Mouse (Mus musculus) lung, postnatal 25 days (tissue): ENCODE measurements around the gene Gm20388.

Source experiments
- DNase-seq: peaks from one replicate; pipeline ENCODE4 v3.0.0; 2022; ENCODE audit warnings: low spot score

Gm20388 gene

DNA sequence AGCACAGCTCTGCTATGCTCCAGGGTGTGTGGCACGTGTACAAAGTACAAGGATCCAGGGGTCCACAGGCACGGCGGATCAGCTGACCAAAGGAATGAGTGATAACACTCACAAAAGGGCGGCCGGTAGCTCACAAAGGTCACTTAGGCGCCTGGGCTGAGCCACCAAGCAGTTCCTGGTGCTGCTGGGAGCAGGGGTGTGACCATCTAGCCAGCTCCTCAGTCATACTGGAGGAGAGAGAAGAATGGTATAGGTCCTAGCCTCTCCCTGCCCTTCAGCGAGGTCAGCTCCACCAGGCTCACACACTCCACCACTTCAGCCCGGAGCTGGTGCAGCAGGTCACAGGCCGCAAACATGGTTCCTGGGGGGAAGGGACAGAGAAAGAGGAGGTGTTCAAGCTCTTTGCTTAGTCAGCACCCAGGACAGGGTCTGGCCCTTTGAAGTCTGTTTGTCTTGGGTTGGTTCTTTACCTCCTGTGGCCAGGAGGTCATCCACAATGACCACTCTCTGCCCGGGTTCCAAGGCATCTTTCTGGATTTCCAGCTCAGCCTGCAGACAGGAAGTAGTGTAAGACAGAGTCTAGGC lies 2664.1 kb downstream of the Gm20388 start:
- no peak for DNase-seq

DNA sequence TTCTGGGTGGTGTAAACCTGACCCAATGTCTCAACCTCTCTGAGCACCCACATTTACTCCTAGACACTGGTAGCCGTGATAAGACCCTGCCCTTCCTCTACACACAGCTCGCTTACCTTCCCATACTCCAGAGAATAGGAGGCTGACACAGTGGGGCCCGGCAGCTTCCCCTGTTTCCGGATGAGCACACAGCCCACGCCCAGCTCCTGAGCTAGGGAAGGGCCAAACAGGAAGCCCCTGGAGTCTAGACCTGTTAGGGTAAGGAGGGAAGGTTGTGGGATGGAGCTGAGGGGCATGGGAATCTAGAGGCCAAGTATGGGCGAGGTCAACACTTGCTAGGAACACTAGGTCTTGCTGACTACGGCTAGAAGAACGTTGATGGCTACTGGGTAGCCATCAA lies 2664.6 kb downstream of the Gm20388 start:
- no peak for DNase-seq

DNA sequence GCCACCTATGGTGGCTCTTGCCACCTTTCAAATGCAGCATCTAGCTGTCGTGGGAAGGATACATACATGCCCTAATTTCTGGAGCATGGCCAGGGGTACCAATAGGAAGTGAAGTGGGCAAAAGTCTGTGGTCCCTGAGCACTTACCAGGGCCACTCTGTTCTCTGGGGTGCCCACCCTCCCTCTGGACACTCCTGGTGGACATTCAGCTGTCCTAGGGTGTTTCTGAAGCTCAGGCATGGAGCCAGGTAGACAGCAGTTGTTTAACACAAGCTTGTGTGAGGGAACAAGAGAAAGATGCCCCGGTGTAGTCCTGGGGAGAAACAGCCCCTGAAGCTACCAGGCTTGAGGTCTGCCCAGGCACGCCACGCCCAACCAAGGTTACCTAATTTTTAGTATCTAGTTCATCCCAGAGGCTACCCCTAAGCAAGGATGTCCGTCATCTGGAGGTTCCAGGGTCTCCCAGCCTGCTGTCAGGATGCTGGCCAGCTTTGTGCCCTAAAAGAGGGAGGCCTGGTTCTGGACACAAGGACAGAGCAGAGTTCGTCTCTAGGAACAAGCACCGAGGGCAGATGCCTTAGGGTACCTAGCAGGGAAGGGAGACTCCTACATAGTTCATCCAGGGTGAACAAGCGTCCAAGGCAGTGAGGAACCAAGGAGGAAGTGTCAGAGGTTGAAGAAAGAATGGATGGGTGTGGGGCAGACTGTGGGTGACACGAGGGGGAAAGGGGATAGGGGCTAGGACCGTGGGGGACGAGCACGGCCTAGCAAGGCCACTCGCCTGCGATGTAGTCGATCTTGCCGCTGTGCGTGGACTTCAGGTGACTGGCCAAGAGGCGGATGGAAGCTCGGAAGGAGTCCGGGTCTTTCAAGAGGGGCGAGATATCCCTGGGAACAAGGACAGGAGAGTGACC lies 2665.3 kb downstream of the Gm20388 start:
- DNase-seq = no peak

DNA sequence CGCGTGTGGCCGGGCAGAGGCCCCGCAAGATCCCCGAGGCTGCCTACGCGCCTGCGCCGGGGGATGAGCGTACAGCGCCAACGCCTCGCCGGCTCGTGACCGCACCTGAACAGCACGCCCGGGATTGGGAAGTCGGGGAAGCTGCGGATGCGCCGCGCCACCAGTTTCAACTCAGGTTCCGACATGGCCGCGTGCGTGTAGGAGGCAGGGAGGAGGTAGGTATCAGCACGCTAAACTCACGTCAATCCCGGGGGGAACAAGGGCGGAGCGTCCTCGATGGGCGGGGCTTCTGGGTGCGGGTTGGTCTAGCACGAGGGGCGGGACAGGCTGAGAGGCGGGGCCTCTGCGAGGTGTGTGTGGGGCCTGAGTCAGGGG lies 2666.0 kb downstream of the Gm20388 start, which contains the start of gene Aprt:
Gene Aprt (minus strand): TSS at position 262 of the 375 bp plus-strand sequence.
- peak; percentile 96 for DNase-seq

DNA sequence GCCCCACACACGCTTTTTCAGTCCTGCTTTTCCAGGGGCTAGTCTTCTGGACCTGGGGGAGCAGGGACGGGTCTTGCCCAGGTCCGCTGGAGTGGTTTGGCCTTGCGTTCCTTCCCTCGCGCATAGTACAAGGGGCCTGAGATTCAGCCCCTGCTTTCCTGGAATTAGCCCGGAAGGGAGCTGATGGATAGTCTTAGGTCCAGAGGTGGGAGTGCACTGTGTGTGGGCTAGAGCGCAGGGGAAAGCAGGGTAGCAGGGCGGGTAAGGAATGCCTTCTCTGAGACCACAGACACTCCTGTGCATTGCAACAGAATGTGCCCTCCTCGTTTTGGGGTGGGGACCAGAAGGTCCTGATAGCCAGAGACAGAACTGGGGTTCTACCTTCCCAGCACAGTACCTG lies 2666.5 kb downstream of the Gm20388 start:
- DNase-seq = no peak

DNA sequence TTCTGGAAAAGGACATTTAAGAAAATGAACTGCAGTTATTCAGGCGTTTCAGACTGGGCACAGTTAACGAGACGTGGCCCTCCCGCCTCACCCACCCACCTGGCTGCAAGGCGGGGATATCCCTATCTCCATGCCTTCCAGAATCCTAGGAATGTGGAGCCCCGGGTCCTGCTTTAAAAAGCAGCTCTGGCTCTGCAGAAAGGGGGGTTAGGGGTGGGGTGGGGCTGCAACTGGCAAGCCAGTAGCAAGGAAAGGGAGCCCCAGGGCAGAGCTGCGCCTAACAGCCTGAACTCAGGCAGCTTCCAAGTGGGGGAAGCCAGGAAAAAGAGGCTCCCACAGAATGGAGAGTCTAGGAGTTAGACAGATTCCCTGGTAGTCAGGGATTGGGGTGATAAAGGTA lies 2668.6 kb downstream of the Gm20388 start:
- DNase-seq = no peak

DNA sequence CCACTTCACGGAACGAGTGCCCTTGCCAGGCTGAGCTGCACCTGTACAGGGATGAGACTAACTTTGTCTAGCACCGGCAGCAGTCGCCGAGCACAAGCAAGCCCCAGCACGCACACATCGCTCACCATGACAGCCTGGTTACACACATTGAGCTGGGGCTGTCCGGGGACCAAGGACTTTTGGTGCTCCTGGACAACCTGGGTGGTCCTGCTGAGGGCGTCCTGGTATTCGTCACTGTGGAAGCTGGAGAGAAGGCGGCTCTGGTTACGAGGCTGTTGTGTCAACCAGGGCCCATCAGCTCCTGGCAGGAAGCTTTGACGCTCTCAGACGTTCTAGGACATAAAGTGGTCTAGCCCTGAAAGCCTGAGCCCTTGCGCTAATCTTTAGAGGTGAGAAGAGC lies 2670.3 kb downstream of the Gm20388 start:
- DNase-seq = no peak

DNA sequence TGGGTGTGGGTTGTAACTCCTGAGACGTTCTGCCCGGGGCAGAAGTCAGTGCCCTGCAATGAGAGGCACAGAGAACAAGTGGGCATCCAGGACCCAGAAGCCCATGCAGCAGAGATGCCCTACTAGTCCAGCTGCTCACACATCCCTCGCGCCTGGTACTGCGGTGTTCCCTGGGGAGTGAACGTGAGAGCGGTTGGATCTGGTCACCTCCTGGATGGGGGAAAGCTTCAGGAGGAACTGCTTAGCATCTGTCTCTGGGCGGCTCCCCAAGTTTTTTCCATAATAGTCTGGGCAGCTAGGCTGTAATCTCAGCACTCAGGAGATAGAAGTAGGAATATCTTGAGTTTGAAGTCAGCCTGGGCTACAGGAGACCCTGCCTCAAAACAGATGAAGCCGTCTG lies 2674.3 kb downstream of the Gm20388 start:
- no peak for DNase-seq

DNA sequence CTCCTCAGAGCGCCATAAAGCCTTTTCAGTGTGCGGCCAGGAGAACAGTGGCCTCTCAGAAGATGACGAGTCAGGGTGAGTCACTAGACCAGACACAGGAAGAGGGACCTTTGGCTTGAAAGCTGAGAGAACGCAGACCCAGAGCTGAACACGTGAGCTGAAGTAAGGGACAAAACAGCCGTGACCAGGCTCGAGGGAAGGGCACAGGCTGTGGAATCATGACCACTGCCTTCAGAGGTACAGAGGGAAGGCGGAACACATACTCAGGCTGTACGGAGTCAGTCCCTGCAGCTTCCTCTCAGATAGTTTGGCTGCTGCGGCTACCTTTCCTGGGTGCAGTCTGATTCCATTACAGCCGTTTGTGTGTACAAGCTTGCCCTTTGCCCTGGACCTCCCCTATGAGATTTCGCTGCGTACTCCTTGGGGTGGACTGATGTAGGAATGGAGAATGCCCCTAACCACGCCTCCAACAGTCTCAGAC lies 2674.8 kb downstream of the Gm20388 start:
- no peak for DNase-seq

DNA sequence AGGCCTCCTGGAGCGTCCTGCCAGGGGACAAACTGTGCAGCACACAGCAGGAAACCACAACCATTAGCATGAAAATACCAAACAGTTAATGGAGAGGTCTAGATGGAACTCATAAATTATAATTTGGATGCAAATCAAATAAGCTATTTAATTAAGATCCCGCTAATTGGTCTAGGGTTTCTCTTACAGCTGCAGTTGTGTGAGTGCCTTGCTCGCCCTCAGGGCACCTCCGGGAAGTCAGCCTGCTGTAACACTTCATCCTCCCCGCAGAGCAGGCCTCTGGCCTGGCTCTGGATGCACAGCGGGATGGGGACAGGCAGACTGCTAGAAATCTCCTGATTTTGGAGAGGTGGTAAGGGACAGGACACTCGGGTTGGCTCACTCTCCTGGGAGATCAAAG lies 2675.5 kb downstream of the Gm20388 start:
- DNase-seq = no peak

DNA sequence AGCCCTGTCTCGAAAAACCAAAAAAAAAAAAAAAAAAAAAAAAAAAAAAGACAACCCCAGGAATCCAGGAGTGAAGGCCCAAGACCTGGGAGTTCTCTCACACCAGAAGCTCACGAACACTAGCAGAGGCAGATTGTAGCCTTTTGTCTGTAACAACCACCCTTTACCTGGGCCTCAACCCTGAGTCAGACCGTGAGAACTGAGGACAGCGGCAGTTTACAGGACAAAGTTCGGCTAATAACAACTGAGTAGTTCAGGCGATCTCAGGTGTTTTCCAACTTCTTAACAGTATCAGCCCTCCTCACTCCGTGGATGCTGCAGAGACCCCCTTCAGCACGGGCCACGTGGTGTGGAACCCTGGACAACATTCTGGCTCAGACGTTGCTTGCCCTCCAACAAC lies 2676.1 kb downstream of the Gm20388 start:
- no peak for DNase-seq

DNA sequence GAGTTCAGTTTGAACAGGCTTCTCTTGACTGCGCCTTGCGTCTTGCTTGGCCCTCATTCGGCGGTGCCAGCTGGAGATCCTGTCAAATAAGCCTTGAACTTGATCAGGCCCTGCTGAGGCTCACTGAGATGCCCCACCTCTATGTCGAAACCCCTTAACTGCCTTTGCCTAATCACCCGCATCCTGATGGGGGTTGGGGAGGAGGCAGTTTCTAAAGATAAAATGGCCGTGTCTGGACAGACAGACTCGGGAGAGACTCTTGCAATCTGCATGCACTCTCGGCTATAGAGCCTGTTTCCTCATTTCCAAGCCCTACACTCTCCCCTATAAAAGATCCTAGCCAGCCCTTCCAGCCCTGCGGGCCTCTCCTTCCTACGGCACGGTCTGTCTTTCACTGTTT lies 2682.6 kb downstream of the Gm20388 start:
- DNase-seq = no peak

DNA sequence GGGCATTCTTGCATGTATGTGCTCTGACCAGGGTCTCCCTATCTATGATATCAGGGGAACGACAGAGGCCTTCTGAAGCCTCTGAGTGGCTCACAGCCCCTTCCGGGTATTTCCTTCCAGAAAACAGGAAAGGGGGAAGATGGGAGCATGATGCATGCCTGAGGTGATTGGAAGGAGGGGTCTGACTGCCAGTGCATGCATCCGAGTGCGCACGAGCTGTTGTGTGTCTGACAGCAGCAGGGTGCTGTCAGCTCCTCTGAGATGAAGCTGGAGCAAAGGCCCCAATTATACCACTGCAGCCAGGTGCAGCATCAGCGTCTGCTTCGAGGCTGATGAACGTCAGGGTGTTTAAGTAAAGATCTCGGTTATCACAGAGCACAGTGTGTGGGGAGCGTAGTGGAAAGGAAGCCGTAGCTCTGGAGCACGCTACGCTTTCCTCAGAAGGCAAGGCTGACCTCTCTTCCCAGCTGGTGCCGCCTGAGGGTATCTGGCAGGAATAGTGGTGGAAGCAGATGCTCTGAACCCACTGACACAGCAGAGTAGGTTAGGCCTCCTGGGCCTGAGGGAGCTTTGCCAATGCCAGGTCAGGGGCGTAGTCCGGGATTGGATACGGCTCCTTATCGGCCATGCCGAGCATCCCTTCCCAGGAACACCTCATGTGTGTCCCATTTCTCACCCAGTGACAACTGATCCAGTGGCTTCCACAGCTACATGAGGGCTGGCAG lies 2683.3 kb downstream of the Gm20388 start:
- no peak for DNase-seq

DNA sequence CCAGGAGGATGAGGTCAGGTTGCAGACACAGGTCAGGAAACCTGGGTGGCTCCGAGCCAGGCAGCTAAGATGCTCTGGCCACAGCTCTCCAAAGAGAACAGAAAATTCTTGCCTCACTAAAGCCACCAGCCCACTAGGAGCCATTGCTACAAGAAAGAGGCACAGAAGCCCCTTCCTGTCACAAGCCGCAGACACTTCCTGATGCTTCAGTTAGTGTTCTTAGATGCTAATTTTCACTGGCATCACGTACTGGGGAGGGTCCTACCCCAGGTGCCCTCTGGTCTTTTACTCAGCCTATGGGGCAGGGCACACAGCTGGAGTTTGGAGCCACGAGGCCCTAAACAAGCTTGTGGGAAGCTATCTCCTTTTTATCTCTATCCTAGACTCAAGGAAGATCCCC lies 2685.4 kb downstream of the Gm20388 start:
- DNase-seq = no peak

DNA sequence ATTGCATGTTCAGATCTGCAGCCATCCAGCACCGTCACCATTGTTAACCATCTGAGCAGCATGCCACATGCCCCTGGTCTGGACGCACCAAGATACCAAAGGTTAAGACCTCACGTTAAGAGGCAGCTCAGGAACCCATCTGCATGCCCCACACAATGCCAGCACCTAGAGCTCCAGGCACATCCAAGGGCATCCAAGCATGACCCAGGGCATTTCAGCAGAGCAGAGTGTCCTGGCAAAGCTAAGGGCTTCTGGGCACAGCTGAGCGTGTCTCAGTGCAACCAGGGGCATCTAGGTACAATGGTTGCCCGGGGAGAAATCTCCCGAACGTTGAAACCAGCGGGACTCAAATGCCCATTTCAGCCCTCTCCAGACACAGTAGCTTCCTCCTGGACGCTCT lies 2690.0 kb downstream of the Gm20388 start:
- DNase-seq = no peak

DNA sequence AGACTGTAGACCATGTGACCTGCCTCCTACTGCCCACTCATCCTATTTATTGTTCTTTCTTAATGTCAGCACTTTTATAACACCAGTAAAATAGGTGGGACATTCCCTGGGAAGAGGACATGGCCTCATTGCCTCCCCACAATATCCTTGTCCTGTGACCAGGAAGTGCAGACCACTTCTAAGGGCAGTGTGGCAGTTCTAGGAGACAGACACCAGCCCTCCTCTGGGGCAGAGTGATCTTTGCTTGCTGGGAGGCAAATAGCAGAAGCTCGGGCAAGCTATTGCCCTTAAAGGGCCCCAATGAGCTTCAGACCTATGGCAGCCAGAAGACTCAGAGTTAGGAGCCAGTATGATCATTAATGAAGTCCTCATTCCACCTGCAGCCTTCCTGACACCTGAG lies 2694.0 kb downstream of the Gm20388 start:
- DNase-seq = no peak

DNA sequence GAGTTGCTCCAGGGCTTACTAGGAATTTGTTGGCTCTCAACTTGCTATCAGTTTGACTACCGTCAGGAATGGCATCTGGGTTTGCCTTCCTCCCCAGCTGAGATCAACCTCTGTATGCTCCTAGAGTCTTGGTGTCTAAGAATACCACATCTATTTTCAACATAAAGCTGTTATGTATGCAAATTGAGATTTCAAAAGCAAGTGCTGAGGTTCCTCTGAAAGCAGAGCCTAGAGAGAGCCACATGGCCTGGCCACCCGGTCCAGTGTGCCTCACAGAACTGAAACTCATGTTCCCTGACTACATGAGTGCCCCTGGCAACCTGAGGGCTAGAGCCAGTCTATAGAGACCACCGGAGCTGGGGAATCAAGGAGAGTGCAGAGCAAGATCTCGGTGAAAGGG lies 2694.7 kb downstream of the Gm20388 start:
- DNase-seq = no peak

DNA sequence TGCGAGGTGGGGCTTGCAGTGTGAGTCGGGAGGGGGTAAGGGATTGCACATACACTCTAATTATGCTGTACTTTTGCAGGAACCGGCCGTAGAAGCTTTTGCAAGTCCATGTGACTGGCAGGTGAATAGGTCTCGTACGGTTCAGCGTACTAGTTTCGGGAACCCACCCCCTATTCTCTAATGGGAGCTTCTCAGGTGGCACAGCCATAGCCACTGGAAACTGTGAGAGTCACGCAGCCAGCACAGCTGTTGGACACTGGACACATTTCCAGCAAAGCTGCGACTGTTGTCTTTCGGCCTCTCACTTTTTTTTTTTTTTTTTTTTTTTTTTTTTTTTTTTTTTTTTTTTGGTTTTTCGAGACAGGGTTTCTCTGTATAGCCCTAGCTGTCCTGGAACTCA lies 2696.2 kb downstream of the Gm20388 start:
- DNase-seq = no peak

DNA sequence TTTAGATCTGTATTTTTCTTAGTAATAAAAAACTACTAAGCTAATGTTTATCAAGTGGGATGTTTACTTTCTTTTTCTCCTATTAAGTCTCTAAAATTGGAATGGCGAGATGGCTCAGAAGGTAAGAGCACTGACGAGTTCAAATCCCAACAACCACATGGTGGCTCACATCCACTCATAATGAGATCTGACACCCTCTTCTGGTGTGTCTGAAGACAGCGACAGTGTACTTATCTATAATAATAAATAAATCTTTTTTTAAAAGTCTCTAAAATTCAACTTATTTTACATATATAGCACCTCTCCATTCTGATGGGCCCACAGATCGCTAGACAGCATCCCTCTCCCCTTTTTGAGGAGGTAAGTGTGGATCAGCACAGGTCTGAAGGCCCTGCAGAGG lies 2699.6 kb downstream of the Gm20388 start:
- DNase-seq = no peak

DNA sequence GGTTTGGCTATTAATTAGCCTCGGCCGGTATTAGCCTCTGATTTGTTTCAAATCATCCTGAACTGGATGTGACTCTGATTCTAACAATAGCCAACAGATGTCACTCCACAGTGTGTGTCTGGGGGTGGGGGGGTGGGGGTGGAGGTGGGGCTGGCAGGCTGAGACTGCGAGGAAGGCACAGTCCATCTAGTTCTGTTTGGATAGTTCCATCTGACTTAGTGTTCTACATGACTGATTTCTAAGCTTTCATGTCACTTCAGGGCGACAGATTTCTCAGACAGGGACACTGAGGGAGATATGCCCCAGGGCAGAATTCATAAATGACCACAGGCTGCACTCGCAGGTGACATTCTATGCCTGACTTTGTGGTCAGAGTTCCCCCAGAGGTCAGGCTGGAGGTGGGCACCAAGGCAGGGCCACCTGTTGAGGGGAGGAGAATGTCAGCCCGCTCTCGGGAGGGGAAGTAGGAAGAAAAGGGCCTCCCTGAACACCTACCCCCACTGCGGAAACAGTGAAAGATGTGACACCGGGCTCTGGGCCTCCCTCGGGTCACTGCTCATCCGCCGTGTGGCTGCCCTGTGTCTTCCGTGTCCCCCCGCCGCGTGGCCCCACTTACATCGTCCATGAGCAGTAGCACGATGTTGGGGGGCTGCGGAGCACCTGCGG lies 2700.1 kb downstream of the Gm20388 start:
- no peak for DNase-seq

DNA sequence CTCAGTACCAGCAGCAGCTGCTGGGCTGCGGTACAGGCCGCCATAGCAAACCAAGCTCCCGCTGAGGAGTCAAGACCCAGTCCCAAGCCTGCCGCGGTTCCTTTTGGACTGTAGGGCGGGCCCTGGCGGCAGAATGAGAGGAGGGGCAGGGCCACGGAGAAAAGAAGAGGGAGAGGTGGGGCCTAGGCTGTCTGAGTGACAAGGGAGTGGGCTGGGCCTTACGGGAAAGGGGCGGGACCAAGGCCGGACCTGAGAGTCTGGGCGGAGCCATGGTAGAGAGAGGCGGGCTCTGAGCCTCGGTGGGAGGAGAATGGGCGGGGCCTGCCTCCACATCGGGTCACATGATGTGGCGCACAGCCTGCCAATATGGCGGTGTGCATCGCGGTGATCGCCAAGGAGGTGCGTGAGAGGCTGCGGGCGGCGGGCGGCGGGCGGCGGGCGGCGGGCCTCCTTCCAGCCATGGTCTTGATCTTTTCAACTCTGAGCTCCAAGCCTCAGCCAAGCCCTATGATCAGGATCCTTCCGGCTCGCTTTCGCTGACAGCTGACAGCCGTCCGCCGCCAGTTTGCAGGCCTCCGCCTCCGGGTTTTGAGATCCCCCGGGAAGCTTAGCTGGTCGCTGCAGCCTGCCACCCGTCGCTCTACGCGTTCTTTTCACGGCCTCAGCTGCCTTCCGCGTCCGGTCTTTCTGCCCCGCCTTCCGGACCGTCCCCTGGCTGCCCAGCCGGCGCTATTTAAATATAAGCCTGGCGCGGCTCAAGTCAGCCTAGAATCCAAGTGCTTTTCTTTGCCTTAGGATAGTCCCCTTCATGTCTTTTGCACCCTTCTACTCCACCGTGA lies 2700.9 kb downstream of the Gm20388 start, which contains the start of the genes Galns and Trappc2l:
Gene Galns (minus strand): TSS at position 169 of the 839 bp plus-strand sequence.
Gene Trappc2l (plus strand): TSS at position 346 of the 839 bp plus-strand sequence.
- peak; percentile 96 for DNase-seq
